Mouse (Mus musculus) testis, adult 2 months (tissue): ENCODE measurements around the gene Nek11.

Experiments
- CTCF ChIP-seq: fragments of 200-500 bp; IDR thresholded peaks from 2 replicates; pipeline ENCODE4 v1.5.1; 2012; ENCODE audit warnings: low read depth, mild to moderate bottlenecking, inconsistent platforms, low read length, moderate library complexity; ENCODE audit not compliant: control insufficient read depth, insufficient read depth, insufficient replicate concordance
- POLR2A ChIP-seq: fragments of 200-500 bp; IDR thresholded peaks from 2 replicates; pipeline ENCODE4 v1.6.1; 2012; ENCODE audit warnings: low read depth, mild to moderate bottlenecking, inconsistent platforms, low read length, moderate library complexity; ENCODE audit not compliant: control insufficient read depth

GRCm38 (mm10) chr9:105200305-105200704 lies 195.0 kb downstream of the Nek11 start:
- TF ChIP-seq CTCF (no peak), POLR2A (no peak)
